Mouse (Mus musculus) small intestine, adult 2 months (tissue): ENCODE measurements around the gene G430095P16Rik.

Experiments used
- CTCF ChIP-seq: fragments of 200-500 bp; IDR thresholded peaks from 2 replicates; pipeline ENCODE4 v1.5.1; 2012; ENCODE audit warnings: low read depth, mild to moderate bottlenecking, control low read depth, inconsistent platforms, low read length, moderate library complexity, mixed read lengths; ENCODE audit not compliant: insufficient replicate concordance, insufficient read length; ENCODE audit errors: extremely low read depth
- POLR2A ChIP-seq: fragments of 200-500 bp; IDR thresholded peaks from 2 replicates; pipeline ENCODE4 v1.6.1; 2012; ENCODE audit warnings: low read depth, mild to moderate bottlenecking, control low read depth, inconsistent platforms, low read length, moderate library complexity

DNA sequence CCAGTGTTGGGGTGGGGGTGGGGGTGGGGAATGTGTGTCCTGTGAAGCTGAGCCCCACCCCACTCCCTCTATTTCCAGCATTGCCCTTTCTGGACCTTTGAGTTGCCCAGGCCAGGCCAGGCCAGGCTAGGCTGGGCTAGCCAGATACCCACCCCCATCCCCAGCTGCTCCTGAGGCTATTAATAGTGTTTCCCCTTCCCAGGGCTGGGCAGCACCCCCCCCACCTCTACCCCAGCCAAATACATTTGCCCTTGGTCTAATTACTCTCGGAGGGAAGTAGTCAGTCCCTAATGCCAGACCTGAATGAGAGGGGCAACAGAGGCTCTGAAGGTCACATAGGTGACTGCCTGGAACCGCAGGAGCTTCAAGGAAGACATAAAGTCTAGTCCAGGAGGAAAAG is 12.8 kb downstream of the G430095P16Rik start:
- TF ChIP-seq CTCF (no peak), POLR2A (no peak)
